Mouse (Mus musculus): ENCODE results near the gene Slc7a14.

GRCm38 (mm10) chr3:31291673-31292602, 18.2 kb downstream of the Slc7a14 start:
- TF ChIP-seq ZNF384 (IDR thresholded peaks at IDR 0.05; ENCODE audit: low read depth, low read length) (no peak), ZC3H11A (IDR thresholded peaks at IDR 0.05; ENCODE audit: borderline replicate concordance, low read depth, low read length) (no peak), MAFK (IDR thresholded peaks at IDR 0.05; ENCODE audit: insufficient read depth, low read depth, low read length) (no peak)
